Mouse (Mus musculus) stomach, postnatal 0 days (tissue): ENCODE measurements around the gene Afp.

Experiments
- CTCF ChIP-seq: IDR thresholded peaks from 2 replicates; pipeline ENCODE4 v1.5.1; 2016; ENCODE audit warnings: antibody characterized with exemption, low read depth, mild to moderate bottlenecking, moderate library complexity
- EP300 ChIP-seq: optimal IDR thresholded peaks from 2 replicates; pipeline ENCODE3; 2016; ENCODE audit warnings: antibody characterized with exemption

- no peak for TF ChIP-seq CTCF
- TF ChIP-seq EP300, result no peak
Observed at GRCm38 (mm10) chr5:90518356-90519100, 28.0 kb downstream of the Afp start, which contains the start of gene Afm.
